Mouse (Mus musculus): ENCODE measurements at regions not wholly inside any gene's neighbourhood (a gene's known extent, or its start where the extent isn't known, plus 50 kb on each side); places are given as distances from the start of the nearest gene placed in this dataset.

DNA sequence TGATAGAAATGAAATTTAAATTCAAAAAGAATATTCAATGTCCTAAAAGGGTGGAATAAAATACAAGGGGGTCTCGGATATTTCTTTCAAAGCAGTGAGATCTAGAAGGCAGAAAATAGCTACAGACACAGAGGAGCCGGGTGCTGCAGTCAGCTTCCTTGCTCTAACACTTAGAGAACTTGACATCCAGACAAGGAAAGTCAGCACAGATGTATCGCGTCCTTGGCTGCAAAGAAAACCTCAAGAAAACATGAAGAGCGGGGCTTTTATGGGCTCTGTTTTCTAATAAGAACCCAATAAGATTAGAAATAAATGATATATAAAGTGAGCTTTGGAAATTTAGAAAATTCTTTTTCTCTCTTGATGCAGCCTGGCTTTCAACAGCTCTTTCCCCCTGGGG, 53.1 kb upstream of the Glis3 start:
- Histone ChIP-seq H3K9me3 (ENCODE audit: low read length) (no peaks in the 10 kb centered on the region), H3K27ac (ENCODE audit: low read length) (no peak overlapping the region), H3K36me3 (ENCODE audit: insufficient read depth, low read length) (no peaks in the 10 kb centered on the region), H3K4me2 (replicated peaks; ENCODE audit: low read depth, low read length) (no peak overlapping the region), H3K27me3 (replicated peaks; ENCODE audit: insufficient read depth, low read length) (no peaks in the 10 kb centered on the region), H3K9ac (replicated peaks; ENCODE audit: low read depth) (no peak overlapping the region), H3K4me1 (ENCODE audit: insufficient read depth, low read depth, low read length) (no peaks in the 10 kb centered on the region), H3K4me3 (ENCODE audit: low read depth, low read length) (no peak overlapping the region)
- TF ChIP-seq EP300 (IDR thresholded peaks at IDR 0.05): no peak
- no peak for TF ChIP-seq CTCF (IDR thresholded peaks at IDR 0.05)
- ATAC-seq (no peak), DNase-seq (ENCODE audit: low spot score) (peak; percentile 17)
- WGBS: 59% methylated on average over 5 of the region's 5 CpGs

GRCm38 (mm10) chr19:28733781-28734180, 53.9 kb upstream of the Glis3 start:
- 90% methylated on average over 6 of the region's 6 CpGs for WGBS
- H3K4me2 ChIP-seq (replicated peaks; ENCODE audit: low read depth, low read length): no peak overlapping the region

GRCm38 (mm10) chr19:28743176-28743793, 63.4 kb upstream of the Glis3 start:
- ATAC-seq (peak; percentile 75), DNase-seq (ENCODE audit: low spot score) (peak; percentile 90)
- 48% methylated on average over 5 of the region's 5 CpGs for WGBS
- no peak overlapping the region for H3K9ac ChIP-seq (replicated peaks; ENCODE audit: low read depth)
- no peak overlapping the region for H3K27ac ChIP-seq (ENCODE audit: low read length)
- no peaks in the 10 kb centered on the region for H3K9me3 ChIP-seq (ENCODE audit: low read length)
- no peak overlapping the region for H3K4me2 ChIP-seq (replicated peaks; ENCODE audit: low read depth, low read length)
- H3K4me3 ChIP-seq (ENCODE audit: low read depth, low read length): no peak overlapping the region
- H3K27me3 ChIP-seq (replicated peaks; ENCODE audit: insufficient read depth, low read length): no peaks in the 10 kb centered on the region
- H3K36me3 ChIP-seq (ENCODE audit: insufficient read depth, low read length): no peaks in the 10 kb centered on the region
- peak; percentile 34; the same call in 1 of the 2 replicates for TF ChIP-seq EP300 (IDR thresholded peaks at IDR 0.05)
- TF ChIP-seq CTCF (IDR thresholded peaks at IDR 0.05): no peak
- no peaks in the 10 kb centered on the region; the same call in 1 of the 2 replicates for H3K4me1 ChIP-seq (ENCODE audit: insufficient read depth, low read depth, low read length)

More at GRCm38 (mm10) chr19:28733781-28734180, 53.9 kb upstream of the Glis3 start:
- Histone ChIP-seq H3K9ac (replicated peaks; ENCODE audit: low read depth) (no peak overlapping the region), H3K27ac (ENCODE audit: low read length) (no peak overlapping the region), H3K4me3 (ENCODE audit: low read depth, low read length) (no peak overlapping the region), H3K9me3 (ENCODE audit: low read length) (no peaks in the 10 kb centered on the region), H3K27me3 (replicated peaks; ENCODE audit: insufficient read depth, low read length) (no peaks in the 10 kb centered on the region), H3K4me1 (ENCODE audit: insufficient read depth, low read depth, low read length) (no peaks in the 10 kb centered on the region), H3K36me3 (ENCODE audit: insufficient read depth, low read length) (no peaks in the 10 kb centered on the region)
- TF ChIP-seq CTCF (IDR thresholded peaks at IDR 0.05) (no peak), EP300 (IDR thresholded peaks at IDR 0.05) (no peak)
- ATAC-seq (no peak), DNase-seq (ENCODE audit: low spot score) (no peak)

- no peak overlapping the region for H3K4me2 ChIP-seq (replicated peaks; ENCODE audit: low read depth, low read length)
- no peak overlapping the region for H3K27ac ChIP-seq (ENCODE audit: low read length)
- H3K4me1 ChIP-seq (ENCODE audit: insufficient read depth, low read depth, low read length): no peaks in the 10 kb centered on the region; the same call in 1 of the 2 replicates
- no peaks in the 10 kb centered on the region for H3K36me3 ChIP-seq (ENCODE audit: insufficient read depth, low read length)
- H3K27me3 ChIP-seq (replicated peaks; ENCODE audit: insufficient read depth, low read length): no peaks in the 10 kb centered on the region
- ATAC-seq: no peak
- H3K9ac ChIP-seq (replicated peaks; ENCODE audit: low read depth): no peak overlapping the region
- 56% methylated on average over 2 of the region's 2 CpGs for WGBS
- H3K9me3 ChIP-seq (ENCODE audit: low read length): no peaks in the 10 kb centered on the region
- TF ChIP-seq EP300 (IDR thresholded peaks at IDR 0.05) (no peak), CTCF (IDR thresholded peaks at IDR 0.05) (no peak)
- DNase-seq (ENCODE audit: low spot score): no peak
- no peak overlapping the region for H3K4me3 ChIP-seq (ENCODE audit: low read depth, low read length)
These were observed 65.2 kb upstream of the Glis3 start for GRCm38 (mm10) chr19:28745105-28745504.

GRCm38 (mm10) chr19:28745534-28745933, 65.7 kb upstream of the Glis3 start:
- TF ChIP-seq CTCF (IDR thresholded peaks at IDR 0.05) (no peak), EP300 (IDR thresholded peaks at IDR 0.05) (peak; percentile 62)
- Histone ChIP-seq H3K9ac (replicated peaks; ENCODE audit: low read depth) (no peak overlapping the region), H3K4me2 (replicated peaks; ENCODE audit: low read depth, low read length) (no peak overlapping the region), H3K4me3 (ENCODE audit: low read depth, low read length) (no peak overlapping the region), H3K27me3 (replicated peaks; ENCODE audit: insufficient read depth, low read length) (no peaks in the 10 kb centered on the region), H3K9me3 (ENCODE audit: low read length) (no peaks in the 10 kb centered on the region), H3K27ac (ENCODE audit: low read length) (no peak overlapping the region), H3K36me3 (ENCODE audit: insufficient read depth, low read length) (no peaks in the 10 kb centered on the region), H3K4me1 (ENCODE audit: insufficient read depth, low read depth, low read length) (no peaks in the 10 kb centered on the region; the same call in 1 of the 2 replicates)
- ATAC-seq (peak; percentile 43), DNase-seq (ENCODE audit: low spot score) (peak; percentile 66)
- 23% methylated on average over 8 of the region's 8 CpGs for WGBS

DNA sequence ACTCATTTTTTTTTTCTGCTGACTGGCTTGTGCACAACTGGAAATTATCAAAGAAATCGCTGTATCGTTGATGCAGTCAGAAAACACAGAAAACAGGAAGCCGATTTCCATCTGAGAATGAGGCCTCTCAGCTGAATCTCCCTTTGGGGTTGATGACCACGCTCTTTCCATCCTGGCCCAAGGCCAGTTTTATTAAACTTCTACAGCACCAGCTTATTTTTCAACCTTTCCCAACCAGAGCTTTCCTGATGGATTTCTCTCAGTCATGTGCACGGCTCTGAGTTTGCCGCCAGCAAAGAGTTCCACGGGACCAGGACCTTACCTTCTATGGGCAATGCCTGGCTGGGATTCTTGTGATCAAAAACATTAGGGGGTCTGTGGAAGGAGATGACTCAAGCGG, 71.2 kb upstream of the Glis3 start:
- Histone ChIP-seq H3K4me2 (replicated peaks; ENCODE audit: low read depth, low read length) (0 out of 2 replicates have a peak overlapping the region, but pooled peaks have one; percentile 2), H3K27ac (ENCODE audit: low read length) (no peak overlapping the region), H3K4me3 (ENCODE audit: low read depth, low read length) (no peak overlapping the region), H3K9ac (replicated peaks; ENCODE audit: low read depth) (no peak overlapping the region), H3K9me3 (ENCODE audit: low read length) (no peaks in the 10 kb centered on the region), H3K36me3 (ENCODE audit: insufficient read depth, low read length) (no peaks in the 10 kb centered on the region), H3K4me1 (ENCODE audit: insufficient read depth, low read depth, low read length) (no peaks in the 10 kb centered on the region; the same call in 1 of the 2 replicates), H3K27me3 (replicated peaks; ENCODE audit: insufficient read depth, low read length) (no peaks in the 10 kb centered on the region)
- WGBS: 52% methylated on average over 8 of the region's 8 CpGs
- ATAC-seq (peak; percentile 56), DNase-seq (ENCODE audit: low spot score) (peak; percentile 62)
- TF ChIP-seq CTCF (IDR thresholded peaks at IDR 0.05): no peak
- no peak for TF ChIP-seq EP300 (IDR thresholded peaks at IDR 0.05)

Data from lung, postnatal 0 days (tissue).